Mouse (Mus musculus) regulatory T cell (primary cell): ENCODE measurements at regions not wholly inside any gene's neighbourhood (a gene's known extent, or its start where the extent isn't known, plus 50 kb on each side); places are given as distances from the start of the nearest gene placed in this dataset.

ENCODE experiments used
- in situ Hi-C: fragments of 300-600 bp; cut with MboI, MseI; formaldehyde crosslinking; loops from one replicate; pipeline ENCODE4 v1.15.1; 2025; ENCODE audit warnings: high pct_unique_total_duplicates

DNA sequence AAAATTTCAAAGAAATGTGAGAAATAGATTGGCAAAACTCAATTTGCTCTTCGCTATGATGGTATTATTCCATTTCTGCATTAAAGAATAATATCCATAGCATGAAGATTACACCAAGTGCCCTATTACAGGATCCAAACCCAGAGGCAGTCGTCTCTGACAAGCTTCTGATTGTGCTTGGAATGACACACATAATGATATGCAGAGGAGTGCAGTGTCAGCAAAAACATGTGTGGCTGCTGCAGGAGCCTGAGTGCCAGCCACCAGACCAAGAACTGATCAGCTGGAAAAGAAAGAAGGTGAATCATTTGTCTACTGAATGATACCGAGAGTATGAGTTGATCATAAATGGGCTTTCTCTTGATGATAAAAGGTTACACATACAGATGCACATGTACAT is 137.3 kb downstream of the Il15 start:
- in situ Hi-C loops: no loop called here

DNA sequence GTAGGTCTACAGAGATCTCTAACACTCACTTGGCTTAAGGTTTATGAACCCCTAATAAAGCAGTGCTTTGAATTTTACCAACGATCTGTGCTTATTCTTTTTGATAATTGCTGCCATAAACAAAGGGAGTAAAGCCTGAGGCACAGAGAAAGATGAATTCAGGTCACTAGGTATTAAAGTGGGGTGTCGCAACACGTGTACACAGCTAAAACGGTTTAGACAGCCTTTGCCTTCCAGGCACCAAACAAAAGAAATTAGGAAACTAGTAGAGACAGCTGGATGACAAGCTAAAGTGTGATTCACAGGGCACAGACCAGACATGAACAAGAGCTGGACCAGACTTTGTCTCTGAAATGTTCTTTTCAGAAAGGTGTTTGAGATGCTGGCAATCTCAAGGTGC is 140.8 kb downstream of the Il15 start:
- in situ Hi-C loops: loop anchor here (5.0 kb wide), 1 partner anchor 460 kb away; no protein-coding TSS in a partner anchor

DNA sequence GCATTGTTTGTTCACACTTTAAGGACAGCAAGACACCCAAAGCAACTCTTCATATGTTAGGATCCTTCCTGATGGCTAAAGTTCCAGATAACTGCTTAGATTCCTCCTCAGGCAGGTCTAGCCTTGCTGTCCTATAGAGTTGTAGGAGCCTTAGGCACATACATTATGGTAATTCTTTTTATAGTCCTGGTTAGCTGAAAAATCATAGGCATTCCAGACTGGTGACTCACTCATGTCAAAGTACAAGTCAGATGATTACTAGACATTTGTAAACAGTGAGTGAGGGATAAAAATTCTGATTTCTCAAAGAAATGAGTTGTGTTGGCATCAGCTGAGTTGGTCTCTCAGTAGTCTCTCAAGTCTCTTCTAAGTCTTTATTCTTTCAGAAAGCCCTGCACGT is 142.4 kb downstream of the Il15 start:
- in situ Hi-C loops: loop anchor here (5.0 kb wide), 1 partner anchor 462 kb away; no protein-coding TSS in a partner anchor

DNA sequence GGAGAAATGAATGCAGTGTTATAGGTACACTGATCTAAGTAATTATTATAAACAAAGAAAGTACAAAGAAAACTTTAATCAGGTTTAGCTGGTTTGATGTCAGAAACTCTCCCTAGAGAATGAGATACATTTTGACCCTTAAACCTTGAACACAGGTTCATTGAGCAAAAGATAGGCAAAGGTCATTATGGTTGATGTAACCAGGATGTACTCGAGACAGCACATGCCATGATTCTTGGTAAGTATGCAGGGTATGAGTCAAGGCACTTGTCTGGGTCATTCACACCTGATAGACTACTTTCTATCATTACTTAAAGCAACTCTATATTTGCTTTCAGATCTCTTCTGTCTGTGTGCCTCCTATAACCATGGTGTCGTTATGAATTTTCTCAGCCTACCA is 147.2 kb downstream of the Il15 start:
- in situ Hi-C loops: no loop called here

DNA sequence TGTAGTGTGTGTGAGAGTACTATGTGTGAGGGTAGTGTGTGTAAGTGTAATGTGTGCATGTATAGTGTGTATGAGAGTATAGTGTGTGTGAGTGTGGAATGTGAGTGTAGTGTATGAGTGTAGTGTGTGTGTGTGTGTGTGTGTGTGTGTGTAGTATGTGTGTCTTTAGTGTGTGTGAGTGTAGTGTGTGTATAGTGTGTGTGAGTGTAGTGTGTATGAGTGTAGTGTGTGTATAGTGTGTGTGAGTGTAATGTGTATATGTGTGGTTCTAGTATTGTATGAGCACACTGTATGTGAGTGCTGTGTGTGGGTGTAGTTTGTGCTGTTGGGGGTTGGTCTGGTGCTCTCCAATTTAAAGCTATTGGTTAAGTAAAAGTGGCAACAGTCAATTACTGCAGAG is 150.6 kb downstream of the Il15 start:
- in situ Hi-C loops: no loop called here

DNA sequence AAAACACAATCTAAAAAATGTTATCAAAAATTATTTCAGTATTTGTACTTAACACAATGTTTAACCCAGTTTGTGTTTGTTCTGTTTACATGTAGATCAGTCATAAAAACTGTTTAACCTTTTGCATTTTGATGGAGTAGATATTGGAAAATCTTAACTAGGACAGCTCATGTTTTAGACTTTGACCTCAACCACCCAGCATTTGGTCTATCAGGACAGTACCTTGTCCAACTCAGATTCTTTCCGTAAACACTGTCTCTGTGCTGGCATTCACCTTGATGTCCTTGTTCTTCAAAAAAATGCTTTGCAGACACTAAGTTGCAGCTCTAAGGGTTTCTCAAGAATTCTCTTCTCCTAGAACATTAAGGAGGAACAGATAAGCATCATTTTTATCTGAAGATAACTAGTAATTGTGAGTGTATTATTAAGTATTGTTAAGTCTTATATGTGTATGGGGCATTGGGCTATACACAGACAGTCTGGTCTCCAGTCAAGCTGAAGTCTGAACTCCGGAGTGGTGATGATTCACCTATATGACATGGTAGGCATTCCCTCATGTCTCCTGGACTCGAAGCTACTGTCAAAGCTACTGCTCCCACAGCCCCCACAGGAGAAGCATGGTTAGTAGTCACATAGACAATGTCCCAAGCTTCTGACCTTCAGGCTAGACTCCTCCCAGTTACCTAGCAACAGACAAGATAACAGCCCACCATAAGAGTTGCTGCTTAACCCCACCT is 153.0 kb downstream of the Il15 start:
- in situ Hi-C loops: no loop called here

DNA sequence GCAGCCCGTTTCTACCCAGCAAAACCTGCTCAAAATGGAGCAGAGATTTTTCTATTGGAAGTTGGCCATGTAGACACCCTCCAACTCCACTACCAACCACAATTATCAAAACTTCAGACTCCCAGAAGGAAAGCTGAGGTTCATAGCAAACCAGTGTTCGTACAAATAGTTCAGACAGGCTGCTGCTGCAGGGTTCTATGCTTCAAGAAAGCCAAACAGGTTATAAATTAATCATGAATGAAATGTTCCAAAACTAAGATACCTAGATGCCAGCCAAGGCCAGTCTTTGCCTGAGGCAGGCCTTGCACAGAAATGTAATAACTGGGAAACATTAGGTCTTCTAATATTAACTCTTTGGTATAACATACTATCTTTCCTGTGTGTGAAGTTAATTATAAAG is 158.9 kb downstream of the Il15 start:
- in situ Hi-C loops: no loop called here

DNA sequence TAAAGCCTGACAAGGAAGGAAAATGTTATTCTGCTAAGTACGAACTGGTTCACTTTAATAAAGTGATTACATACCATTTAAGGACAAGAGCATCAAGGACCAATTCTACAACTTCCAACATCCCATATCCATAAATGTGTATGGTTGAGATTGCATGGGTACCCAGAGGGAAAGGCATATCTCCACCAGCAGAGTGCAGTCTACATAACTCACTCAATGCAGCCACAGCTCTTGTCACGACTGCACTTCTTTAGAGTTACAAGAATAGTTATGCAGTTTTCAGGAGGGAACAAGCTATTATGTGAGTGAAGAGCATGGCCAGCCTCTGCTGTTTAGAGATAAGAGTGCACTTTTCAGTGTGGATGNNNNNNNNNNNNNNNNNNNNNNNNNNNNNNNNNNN is 173.1 kb downstream of the Il15 start:
- in situ Hi-C loops: no loop called here

DNA sequence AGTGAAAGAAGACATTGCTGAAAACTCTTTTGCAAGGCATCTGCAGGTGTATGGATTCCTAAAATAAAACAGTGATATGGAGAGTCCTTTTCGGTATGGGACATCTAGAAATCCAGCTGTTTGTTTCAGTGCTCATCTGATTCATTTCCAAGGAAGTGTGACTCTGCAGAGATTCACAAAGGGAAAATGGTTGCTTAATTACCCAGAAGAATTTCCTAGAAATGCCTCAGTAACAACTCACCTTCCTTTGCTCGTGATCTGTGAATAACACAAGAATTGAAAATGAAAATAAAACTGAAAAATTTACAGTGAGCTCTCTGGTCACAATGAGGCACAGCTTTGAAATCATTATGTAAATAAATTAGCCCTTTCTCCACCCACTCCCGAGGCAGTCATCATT is 201.3 kb downstream of the Il15 start:
- in situ Hi-C loops: loop anchor here (10.0 kb wide), 1 partner anchor 617 kb away; no protein-coding TSS in a partner anchor

DNA sequence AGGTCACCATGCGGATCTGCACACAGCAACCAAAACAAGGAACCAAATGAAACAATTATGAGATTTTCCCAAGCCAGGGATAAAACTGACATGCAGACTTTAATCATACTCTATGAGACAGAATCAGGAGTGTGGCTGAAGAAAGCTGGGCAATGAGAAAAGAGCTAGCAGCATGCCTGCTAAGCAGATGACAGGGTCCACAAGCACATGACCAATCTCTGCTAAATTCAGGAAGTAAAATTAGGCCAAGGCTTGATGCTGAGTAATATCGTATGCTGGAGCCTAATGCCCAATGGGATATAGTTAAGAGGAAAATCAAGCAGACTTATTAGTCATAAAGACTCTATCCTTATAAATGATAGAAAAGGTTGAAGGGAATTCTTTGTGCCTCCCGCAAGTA is 202.8 kb downstream of the Il15 start:
- in situ Hi-C loops: loop anchor here (10.0 kb wide), 1 partner anchor 615 kb away; no protein-coding TSS in a partner anchor

DNA sequence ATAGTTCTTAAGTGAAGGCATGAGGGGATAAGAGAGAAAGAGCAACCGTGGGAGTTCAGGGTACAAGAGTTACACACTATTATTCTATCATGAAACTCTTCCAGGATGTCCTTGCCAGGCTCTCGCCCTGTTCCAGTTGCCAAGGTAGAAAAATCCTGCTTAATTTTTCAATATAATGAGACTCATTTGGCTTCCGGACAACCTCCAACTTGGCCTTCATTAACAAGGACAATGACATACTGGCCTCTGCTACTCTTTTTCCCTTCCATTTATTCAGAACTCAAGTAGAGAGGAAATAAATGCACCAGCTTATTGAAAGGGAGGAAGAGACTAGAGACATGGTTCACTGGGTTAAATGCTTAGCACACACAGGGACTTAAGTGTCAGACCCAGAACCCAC is 206.5 kb downstream of the Il15 start:
- in situ Hi-C loops: no loop called here

DNA sequence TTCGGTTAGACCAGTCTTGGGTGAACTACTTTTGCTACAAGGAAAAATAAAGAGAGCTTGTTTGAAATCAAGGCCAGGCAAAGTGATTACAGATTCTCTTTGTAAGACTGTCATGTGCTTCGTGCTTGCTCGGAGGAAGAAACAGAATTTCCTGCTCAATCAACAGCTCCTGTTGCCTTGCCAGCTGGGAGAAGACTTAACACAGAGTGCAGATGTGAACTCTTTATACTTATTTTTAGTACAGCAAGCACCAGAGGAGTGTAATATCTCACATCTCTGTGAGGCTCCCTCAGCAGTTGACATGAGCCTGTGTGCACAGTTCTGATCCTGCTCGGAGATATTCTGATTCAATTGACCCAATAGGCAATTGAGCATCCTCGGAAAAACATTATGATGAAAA is 207.9 kb downstream of the Il15 start:
- in situ Hi-C loops: no loop called here

DNA sequence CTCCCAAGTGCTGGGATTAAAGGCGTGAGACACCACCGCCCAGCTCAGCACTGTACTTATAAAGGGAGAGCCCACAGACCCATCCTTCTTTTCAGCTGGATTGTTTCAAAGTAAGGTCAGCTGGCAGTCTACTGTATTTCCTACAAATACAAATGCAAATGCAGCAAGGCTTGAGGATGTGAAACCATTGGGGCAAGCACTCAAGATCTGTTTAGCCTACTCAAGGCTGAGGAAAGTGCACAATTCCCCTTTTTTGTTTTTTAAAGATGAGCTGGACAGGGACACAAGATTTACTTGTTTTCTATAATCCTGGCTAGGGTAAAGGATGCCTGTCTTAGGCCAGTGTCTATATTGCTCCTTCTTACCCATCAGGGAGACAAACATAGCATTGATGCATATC is 212.0 kb downstream of the Il15 start:
- in situ Hi-C loops: no loop called here

DNA sequence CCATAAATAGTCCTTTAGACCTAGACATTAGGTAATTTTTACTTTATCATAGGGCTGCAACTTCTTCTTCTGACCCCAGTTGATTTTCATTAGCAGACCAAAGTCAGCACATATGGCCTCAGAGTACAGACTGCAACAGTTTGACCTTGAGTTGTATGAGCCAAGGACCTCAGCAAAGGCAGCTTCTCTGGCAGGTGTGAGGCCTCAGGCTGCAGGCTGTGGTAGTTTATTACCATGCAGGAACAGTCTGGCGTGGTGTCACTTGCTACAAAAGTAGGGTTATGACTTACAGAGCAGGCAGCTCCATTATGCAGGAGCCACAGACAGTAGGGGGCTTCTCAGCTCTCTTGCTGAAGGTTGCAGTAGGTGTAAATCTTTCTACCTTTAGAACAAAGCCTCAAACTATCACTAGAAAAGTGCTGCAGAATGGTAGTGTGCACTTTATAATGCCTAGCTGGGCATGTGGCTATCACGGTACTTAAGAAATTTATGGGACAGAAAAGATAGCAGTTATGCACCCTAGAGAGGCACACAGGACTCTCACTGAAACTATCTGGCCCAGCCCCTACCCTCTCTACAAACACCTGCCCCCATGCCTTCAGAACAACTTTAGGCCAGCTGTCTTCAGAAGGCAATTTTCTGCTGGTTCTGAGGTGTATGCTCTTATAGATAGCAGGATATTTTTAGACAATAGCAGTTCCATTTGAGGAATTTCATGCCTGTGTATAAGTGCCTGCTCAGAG is 215.7 kb downstream of the Il15 start:
- in situ Hi-C loops: no loop called here

DNA sequence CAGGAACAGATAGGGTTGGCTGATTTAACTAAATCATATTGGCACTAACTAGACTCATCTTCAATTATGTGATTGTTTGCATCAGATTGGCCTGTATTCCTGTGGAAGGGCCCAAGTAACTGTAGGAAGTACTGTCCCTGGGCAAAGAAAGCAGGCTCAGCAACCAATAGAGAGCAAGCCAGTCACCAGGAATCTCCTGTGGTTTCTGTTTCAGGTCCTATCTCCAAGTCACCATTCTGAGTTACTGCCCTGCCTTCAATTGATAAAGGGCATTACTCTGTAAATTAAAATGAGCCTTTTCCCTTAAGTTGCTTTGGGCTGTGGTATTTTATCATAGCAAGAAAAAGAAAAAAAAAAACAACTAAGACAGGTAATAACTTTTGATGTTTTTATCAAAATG is 219.0 kb downstream of the Il15 start:
- in situ Hi-C loops: no loop called here
